Mouse (Mus musculus) right cerebral cortex, postnatal 36 days (tissue): Measurements from ENCODE around the gene Kidins220.

Experiments
- DNase-seq, 2 experiments: peaks; one replicate each; pipeline ENCODE4 v3.0.0; 2022; ENCODE audit warnings: low spot score in 2 of 2, mixed read lengths in 1 of 2

Kidins220 gene

GRCm38 (mm10) chr12:25092027-25092704 lies 117.4 kb downstream of the Kidins220 start:
- DNase-seq, result peak; percentile 82 to 83

GRCm38 (mm10) chr12:25092751-25093211 lies 118.1 kb downstream of the Kidins220 start:
- DNase-seq, result peak in 1 of 2 experiments; percentile 26

- no peak for DNase-seq
Measured at GRCm38 (mm10) chr12:25093241-25093774, 118.6 kb downstream of the Kidins220 start.

GRCm38 (mm10) chr12:25094621-25095521 lies 120.1 kb downstream of the Kidins220 start:
- DNase-seq, result peak in 1 of 2 experiments; percentile 23

- DNase-seq, result no peak
Measured at GRCm38 (mm10) chr12:25095538-25095937, 120.8 kb downstream of the Kidins220 start.

- DNase-seq, result peak; percentile 97 to 99
Measured at GRCm38 (mm10) chr12:25095974-25096639, 121.4 kb downstream of the Kidins220 start.

- DNase-seq, result no peak
Measured at GRCm38 (mm10) chr12:25096640-25097051, 121.9 kb downstream of the Kidins220 start.

- no peak for DNase-seq
Measured at GRCm38 (mm10) chr12:25097052-25097209, 122.2 kb downstream of the Kidins220 start, which contains the start of gene Id2. Gene Id2, minus strand, starts transcription at chr12:25097140.

- peak in 1 of 2 experiments; percentile 45 for DNase-seq
Measured at GRCm38 (mm10) chr12:25097210-25098160, 122.8 kb downstream of the Kidins220 start.

GRCm38 (mm10) chr12:25098161-25098550 lies 123.4 kb downstream of the Kidins220 start:
- DNase-seq, result peak in 1 of 2 experiments; percentile 18

GRCm38 (mm10) chr12:25098561-25099312 lies 124.0 kb downstream of the Kidins220 start:
- peak; percentile 88 to 89 for DNase-seq

GRCm38 (mm10) chr12:25099313-25099562 lies 124.5 kb downstream of the Kidins220 start:
- peak in 1 of 2 experiments; percentile 31 for DNase-seq

GRCm38 (mm10) chr12:25099563-25100408 lies 125.1 kb downstream of the Kidins220 start:
- DNase-seq, result no peak

- peak; percentile 57 to 66 for DNase-seq
Measured at GRCm38 (mm10) chr12:25100411-25101217, 125.9 kb downstream of the Kidins220 start.

GRCm38 (mm10) chr12:25101389-25101788 lies 126.7 kb downstream of the Kidins220 start:
- no peak for DNase-seq

- DNase-seq, result no peak
Measured at GRCm38 (mm10) chr12:25103911-25104310, 129.2 kb downstream of the Kidins220 start.

GRCm38 (mm10) chr12:25104541-25104940 lies 129.8 kb downstream of the Kidins220 start:
- no peak for DNase-seq

GRCm38 (mm10) chr12:25108865-25109264 lies 134.1 kb downstream of the Kidins220 start:
- no peak for DNase-seq
